9 mouse cellular contexts compared by ENCODE assay signal in the genomic region with DNA sequence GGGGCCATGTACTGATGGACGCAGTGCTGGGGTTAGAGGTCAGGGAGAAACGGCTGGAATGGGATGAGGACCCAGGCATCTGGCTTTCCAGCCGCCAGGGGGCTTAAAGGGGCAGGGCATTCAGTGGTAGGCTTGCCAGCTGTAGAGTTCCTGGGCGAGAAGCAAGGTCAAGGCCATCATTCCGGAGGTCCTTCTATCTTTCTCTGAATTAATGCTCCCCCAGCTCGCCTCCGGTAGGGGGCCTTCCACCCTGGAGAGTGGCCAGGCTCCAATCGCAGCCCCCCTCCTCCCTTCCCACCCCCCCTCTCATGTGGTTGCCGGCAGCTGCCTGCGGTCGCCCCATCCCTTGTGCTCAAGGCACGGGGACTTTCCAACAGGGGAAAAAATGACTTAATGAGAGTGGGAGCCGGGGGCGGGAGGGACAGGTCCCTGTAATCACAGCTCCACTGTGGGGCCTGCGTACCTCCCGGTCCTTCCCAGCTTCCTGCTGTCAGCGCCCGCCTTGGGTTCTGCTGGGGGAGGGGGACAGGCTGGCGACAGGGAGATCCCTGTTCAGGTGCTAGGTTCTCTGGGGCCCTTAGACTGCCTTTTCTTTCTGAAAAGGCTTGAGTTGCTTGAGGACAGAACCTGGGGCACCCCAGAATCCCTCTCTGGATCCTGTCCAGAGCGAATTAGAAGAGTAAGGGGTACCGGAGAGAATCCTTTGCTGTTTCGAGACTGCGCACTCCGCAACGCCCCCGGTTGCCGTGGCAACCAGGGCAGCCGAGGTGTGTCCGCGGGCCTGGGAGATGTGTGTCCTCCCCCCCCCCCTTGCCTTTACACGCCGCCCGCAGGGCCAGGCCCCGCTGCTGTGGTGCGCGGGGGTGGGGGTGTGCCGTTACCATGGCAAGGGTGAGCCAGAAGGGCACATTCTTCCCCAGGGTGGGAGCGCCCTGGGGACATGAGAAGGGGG. TPM values are rescaled to one million over a fixed set of nuclear protein-coding genes. Genes with fewer than 3 reads are reported as not detected.
DNase-seq lines count a peak whose midpoint lies in the region; ATAC-seq and TF ChIP-seq lines count a peak whose summit lies in the region.
"Had no signal": no experiment of that assay in that cellular context is flagged by ENCODE, and none has a peak within 500 bp of the region (broad histone marks: within the 10 kb centered on the region; RNA-seq: fewer than 3 reads in every experiment).

No protein-coding gene starts in this region.

- 0 out of 2 replicates have a peak, but pooled peaks have one; percentile 11 for TF ChIP-seq CTCF in small intestine, adult 2 months (IDR thresholded peaks at IDR 0.05; ENCODE audit: extremely low read depth, insufficient read length, insufficient replicate concordance, low read depth, low read length)

- peaks cover 68% of the 10 kb centered on the region for H3K27me3 ChIP-seq in embryonic facial prominence, embryonic 11.5 days (ENCODE audit: control insufficient read depth, insufficient read depth, low read length)
- H3K27me3 ChIP-seq in midbrain, embryonic 11.5 days (ENCODE audit: control insufficient read depth, insufficient read depth, low read length): peaks cover 64% of the 10 kb centered on the region
- H3K27me3 ChIP-seq in small intestine, adult 2 months (ENCODE audit: control insufficient read depth, insufficient read depth, low read length): peaks cover 70% of the 10 kb centered on the region

- no peak overlapping the region for H3K27ac ChIP-seq in embryonic facial prominence, embryonic 11.5 days (replicated peaks; ENCODE audit: low read depth, low read length)
- no peak overlapping the region for H3K27ac ChIP-seq in midbrain, embryonic 11.5 days (ENCODE audit: low read depth, low read length)
- H3K27ac ChIP-seq in small intestine, adult 2 months (ENCODE audit: insufficient read depth, low read depth, low read length): no peak overlapping the region
- H3K27ac ChIP-seq: liver, embryonic 15.5 days had no signal

- H3K4me2 ChIP-seq in embryonic facial prominence, embryonic 11.5 days (ENCODE audit: low read depth, low read length): peak overlapping the region; percentile 55
- H3K4me2 ChIP-seq in midbrain, embryonic 11.5 days: peak overlapping the region; percentile 55
- H3K4me2 ChIP-seq: liver, embryonic 15.5 days had no signal

- under 1% methylated on average over 38 of the region's 38 CpGs for WGBS in embryonic facial prominence, embryonic 11.5 days
- 1% methylated on average over 30 of the region's 38 CpGs for WGBS in midbrain, embryonic 11.5 days
- whole genome bisulfite sequencing in small intestine, adult 2 months: 2% methylated on average over 38 of the region's 38 CpGs

- no peak for TF ChIP-seq POLR2A in small intestine, adult 2 months (IDR thresholded peaks at IDR 0.05; ENCODE audit: low read depth, low read length)

- H3K9ac ChIP-seq in embryonic facial prominence, embryonic 11.5 days (replicated peaks; ENCODE audit: low read length): peak overlapping the region; percentile 18; the same call in 1 of the 2 replicates
- H3K9ac ChIP-seq in midbrain, embryonic 11.5 days (ENCODE audit: low read length): peak overlapping the region; percentile 34
- H3K9ac ChIP-seq: liver, embryonic 15.5 days had no signal

- no peak; the same call in 1 of the 2 replicates for ATAC-seq in embryonic facial prominence, embryonic 11.5 days (replicated peaks; ENCODE audit: insufficient number of reproducible peaks, low FRiP score, low TSS enrichment, low read depth)
- peak; percentile 52 for ATAC-seq in midbrain, embryonic 11.5 days (ENCODE audit: low FRiP score)
- ATAC-seq in erythroblast, adult 5-6 weeks (replicated peaks; ENCODE audit: low FRiP score, poor library complexity, severe bottlenecking): no peak

- no peaks in the 10 kb centered on the region for H3K9me3 ChIP-seq in embryonic facial prominence, embryonic 11.5 days (replicated peaks; ENCODE audit: control insufficient read depth, low read length)
- no peaks in the 10 kb centered on the region for H3K9me3 ChIP-seq in midbrain, embryonic 11.5 days (ENCODE audit: control insufficient read depth, low read length)
- H3K9me3 ChIP-seq: liver, embryonic 15.5 days had no signal

- no peaks in the 10 kb centered on the region for H3K36me3 ChIP-seq in embryonic facial prominence, embryonic 11.5 days (replicated peaks; ENCODE audit: control insufficient read depth, insufficient read depth, low read depth, low read length)
- no peaks in the 10 kb centered on the region for H3K36me3 ChIP-seq in midbrain, embryonic 11.5 days (ENCODE audit: control insufficient read depth, insufficient read depth, low read length)
- no peaks in the 10 kb centered on the region for H3K36me3 ChIP-seq in small intestine, adult 2 months (ENCODE audit: control insufficient read depth, insufficient read depth, low read length)
- H3K36me3 ChIP-seq: liver, embryonic 15.5 days had no signal

- peak; percentile 46 for DNase-seq in layer of hippocampus, adult 11-12 months (ENCODE audit: low spot score)
- no peak for DNase-seq in layer of hippocampus, adult 8-10 months (ENCODE audit: low spot score in 2 of 2)
- peak; percentile 85 for DNase-seq in MN1 (ENCODE audit: low spot score)
- DNase-seq in embryonic facial prominence, embryonic 11.5 days (ENCODE audit: low spot score): peak; percentile 60
- peak; percentile 91 for DNase-seq in induced T-regulatory cell, adult 2 months (ENCODE audit: low read depth)
- peak; percentile 95 for DNase-seq in midbrain, embryonic 11.5 days (ENCODE audit: low spot score, missing footprints)

- peak overlapping the region; percentile 18 for H3K4me3 ChIP-seq in embryonic facial prominence, embryonic 11.5 days (ENCODE audit: low read depth, low read length)
- peak overlapping the region; percentile 24 for H3K4me3 ChIP-seq in midbrain, embryonic 11.5 days (ENCODE audit: low read depth, low read length)
- H3K4me3 ChIP-seq in small intestine, adult 2 months (ENCODE audit: low read depth, low read length): no peak overlapping the region
- H3K4me3 ChIP-seq: liver, embryonic 15.5 days had no signal

- H3K4me1 ChIP-seq in embryonic facial prominence, embryonic 11.5 days (ENCODE audit: control insufficient read depth, insufficient read depth, low read length): peaks cover 20% of the 10 kb centered on the region
- H3K4me1 ChIP-seq in midbrain, embryonic 11.5 days (ENCODE audit: control insufficient read depth, insufficient read depth, low read length): peaks cover 32% of the 10 kb centered on the region
- H3K4me1 ChIP-seq in small intestine, adult 2 months (ENCODE audit: control insufficient read depth, insufficient read depth, insufficient read length, low read length): peaks cover 10% of the 10 kb centered on the region

RNA-seq across cellular contexts. Expression of gene Wnt10a, which starts 15.3 kb away (rescaled TPM):
- total RNA-seq in layer of hippocampus, adult 8-10 months (2022): 1 to 10 TPM; 2.5 to 4.3 (median 3.3) TPM
- polyA plus RNA-seq in embryonic facial prominence, embryonic 11.5 days (2014; fragmentation: Nextera tagmentation; extraction: Ambion mirVana): 1.5 and 1.6 TPM in 2 replicates
- polyA plus RNA-seq in midbrain, embryonic 11.5 days (2014; fragmentation: Nextera tagmentation; extraction: Ambion mirVana): 1.4 and 2.3 TPM in 2 replicates
- 0.14 and 0.57 TPM in 2 replicates for polyA plus RNA-seq in small intestine, adult 2 months (2012; rRNA removed)
- total RNA-seq in erythroblast, adult 5-6 weeks (2015; ENCODE audit: low replicate concordance): not detected in 2 replicates
- not detected in 2 replicates for total RNA-seq in erythroblast, adult 5-6 weeks (2017; ENCODE audit: low replicate concordance)
- polyA plus RNA-seq: liver, embryonic 15.5 days had no signal

RNA-seq across cellular contexts. Expression of gene Wnt6, which starts 34.9 kb away (rescaled TPM):
- total RNA-seq in layer of hippocampus, adult 8-10 months (2022): 1 to 10 TPM; 1.0 to 1.7 (median 1.4) TPM
- 15.5 and 19.1 TPM in 2 replicates for polyA plus RNA-seq in embryonic facial prominence, embryonic 11.5 days (2014; fragmentation: Nextera tagmentation; extraction: Ambion mirVana)
- 3.3 and 3.4 TPM in 2 replicates for polyA plus RNA-seq in midbrain, embryonic 11.5 days (2014; fragmentation: Nextera tagmentation; extraction: Ambion mirVana)
- polyA plus RNA-seq in small intestine, adult 2 months (2012; rRNA removed): 2.0 and 6.0 TPM in 2 replicates
- not detected in 2 replicates for total RNA-seq in erythroblast, adult 5-6 weeks (2015; ENCODE audit: low replicate concordance)
- total RNA-seq in erythroblast, adult 5-6 weeks (2017; ENCODE audit: low replicate concordance): not detected in 2 replicates

RNA-seq across cellular contexts. Expression of gene Cdk5r2, which starts 48.1 kb away (rescaled TPM):
- 100 to 1,000 TPM; 159 to 177 (median 168) TPM for total RNA-seq in layer of hippocampus, adult 8-10 months (2022)
- 0.84 and 1.1 TPM in 2 replicates for polyA plus RNA-seq in embryonic facial prominence, embryonic 11.5 days (2014; fragmentation: Nextera tagmentation; extraction: Ambion mirVana)
- 5.7 and 5.8 TPM in 2 replicates for polyA plus RNA-seq in midbrain, embryonic 11.5 days (2014; fragmentation: Nextera tagmentation; extraction: Ambion mirVana)
- polyA plus RNA-seq in small intestine, adult 2 months (2012; rRNA removed): 1.2 and 2.1 TPM in 2 replicates
- total RNA-seq in erythroblast, adult 5-6 weeks (2015; ENCODE audit: low replicate concordance): not detected in 2 replicates
- total RNA-seq in erythroblast, adult 5-6 weeks (2017; ENCODE audit: low replicate concordance): not detected in 2 replicates
- polyA plus RNA-seq: liver, embryonic 15.5 days had no signal

RNA-seq across cellular contexts. Expression of gene Prkag3, which starts 57.6 kb away (rescaled TPM):
- under 1 TPM in 3 of 4 experiments, not detected in 1; 0.16 to 0.36 (median 0.19) TPM for total RNA-seq in layer of hippocampus, adult 8-10 months (2022)
- polyA plus RNA-seq in embryonic facial prominence, embryonic 11.5 days (2014; fragmentation: Nextera tagmentation; extraction: Ambion mirVana): not detected in 2 replicates
- not detected in 2 replicates for polyA plus RNA-seq in midbrain, embryonic 11.5 days (2014; fragmentation: Nextera tagmentation; extraction: Ambion mirVana)
- polyA plus RNA-seq in small intestine, adult 2 months (2012; rRNA removed): 1.5 TPM in 1 of 2 replicates, not detected in the other
- total RNA-seq in erythroblast, adult 5-6 weeks (2015; ENCODE audit: low replicate concordance): not detected in 2 replicates
- total RNA-seq in erythroblast, adult 5-6 weeks (2017; ENCODE audit: low replicate concordance): 0.14 TPM in 1 of 2 replicates, not detected in the other

Comparison
In these comparisons a context has a peak if more than half of its experiments do, and no peak if none do; other contexts are left out.
1. DNase-seq: peak in layer of hippocampus, adult 11-12 months (single experiment), MN1 (single experiment), embryonic facial prominence, embryonic 11.5 days (single experiment), induced T-regulatory cell, adult 2 months (single experiment) and midbrain, embryonic 11.5 days (single experiment); none in layer of hippocampus, adult 8-10 months (0 of 2).